Mouse (Mus musculus): ENCODE measurements around the gene Igsf8. TPM values are rescaled to one million over a fixed set of nuclear protein-coding genes. Genes with fewer than 3 reads are reported as not detected.

Gene Igsf8
- polyA plus RNA-seq, 1 experiment from 2014 or later = 159 TPM

Other genes with a start within 250 kb of the Igsf8 start
- 60.4 and 68.6 TPM in 2 replicates for gene Vangl2, start 233.2 kb upstream of the Igsf8 start, polyA plus RNA-seq (2016; fragmentation: Nextera tagmentation; extraction: Ambion mirVana)
- gene Nhlh1, start 204.1 kb upstream of the Igsf8 start, polyA plus RNA-seq (2016; fragmentation: Nextera tagmentation; extraction: Ambion mirVana) = 14.5 and 15.3 TPM in 2 replicates
- 233 and 256 TPM in 2 replicates for gene Copa, start 179.1 kb upstream of the Igsf8 start, polyA plus RNA-seq (2016; fragmentation: Nextera tagmentation; extraction: Ambion mirVana)
- 128 and 132 TPM in 2 replicates for gene Ncstn, start 178.8 kb upstream of the Igsf8 start, polyA plus RNA-seq (2016; fragmentation: Nextera tagmentation; extraction: Ambion mirVana)
- 178 and 183 TPM in 2 replicates for gene Pex19, start 134.9 kb upstream of the Igsf8 start, polyA plus RNA-seq (2016; fragmentation: Nextera tagmentation; extraction: Ambion mirVana)
- gene Dcaf8, start 113.6 kb upstream of the Igsf8 start, polyA plus RNA-seq (2016; fragmentation: Nextera tagmentation; extraction: Ambion mirVana) = 136 and 137 TPM in 2 replicates
- gene Pea15a, start 54.8 kb upstream of the Igsf8 start, polyA plus RNA-seq (2016; fragmentation: Nextera tagmentation; extraction: Ambion mirVana) = 322 and 363 TPM in 2 replicates
- gene Casq1, start 41.8 kb upstream of the Igsf8 start, polyA plus RNA-seq (2016; fragmentation: Nextera tagmentation; extraction: Ambion mirVana) = 2.3 and 3.8 TPM in 2 replicates
- gene Atp1a4, start 3.2 kb upstream of the Igsf8 start, polyA plus RNA-seq (2016; fragmentation: Nextera tagmentation; extraction: Ambion mirVana) = not detected in 2 replicates
- 13.7 and 16.1 TPM in 2 replicates for gene Atp1a2, start 36.4 kb downstream of the Igsf8 start, polyA plus RNA-seq (2016; fragmentation: Nextera tagmentation; extraction: Ambion mirVana)
- 1.2 and 2.0 TPM in 2 replicates for gene Kcnj9, start 67.7 kb downstream of the Igsf8 start, polyA plus RNA-seq (2016; fragmentation: Nextera tagmentation; extraction: Ambion mirVana)
- 0.53 and 0.83 TPM in 2 replicates for gene Kcnj10, start 79.6 kb downstream of the Igsf8 start, polyA plus RNA-seq (2016; fragmentation: Nextera tagmentation; extraction: Ambion mirVana)
- 9.4 and 9.8 TPM in 2 replicates for gene Pigm, start 114.9 kb downstream of the Igsf8 start, polyA plus RNA-seq (2016; fragmentation: Nextera tagmentation; extraction: Ambion mirVana)
- gene Slamf9, start 213.7 kb downstream of the Igsf8 start, polyA plus RNA-seq (2016; fragmentation: Nextera tagmentation; extraction: Ambion mirVana) = 0.27 and 0.40 TPM in 2 replicates
- 69.9 and 82.2 TPM in 2 replicates for gene Igsf9, start 220.1 kb downstream of the Igsf8 start, polyA plus RNA-seq (2016; fragmentation: Nextera tagmentation; extraction: Ambion mirVana)
- 53.2 and 64.5 TPM in 2 replicates for gene Tagln2, start 238.4 kb downstream of the Igsf8 start, polyA plus RNA-seq (2016; fragmentation: Nextera tagmentation; extraction: Ambion mirVana)

All from hindbrain, embryonic 12.5 days (tissue).